Mouse (Mus musculus): ENCODE data around the gene Srp14. TPM values are rescaled to one million over a fixed set of nuclear protein-coding genes. Genes with fewer than 3 reads are reported as not detected.

The Srp14 gene
- total RNA-seq, 1 experiment from 2014 or later: 140 TPM

DNA sequence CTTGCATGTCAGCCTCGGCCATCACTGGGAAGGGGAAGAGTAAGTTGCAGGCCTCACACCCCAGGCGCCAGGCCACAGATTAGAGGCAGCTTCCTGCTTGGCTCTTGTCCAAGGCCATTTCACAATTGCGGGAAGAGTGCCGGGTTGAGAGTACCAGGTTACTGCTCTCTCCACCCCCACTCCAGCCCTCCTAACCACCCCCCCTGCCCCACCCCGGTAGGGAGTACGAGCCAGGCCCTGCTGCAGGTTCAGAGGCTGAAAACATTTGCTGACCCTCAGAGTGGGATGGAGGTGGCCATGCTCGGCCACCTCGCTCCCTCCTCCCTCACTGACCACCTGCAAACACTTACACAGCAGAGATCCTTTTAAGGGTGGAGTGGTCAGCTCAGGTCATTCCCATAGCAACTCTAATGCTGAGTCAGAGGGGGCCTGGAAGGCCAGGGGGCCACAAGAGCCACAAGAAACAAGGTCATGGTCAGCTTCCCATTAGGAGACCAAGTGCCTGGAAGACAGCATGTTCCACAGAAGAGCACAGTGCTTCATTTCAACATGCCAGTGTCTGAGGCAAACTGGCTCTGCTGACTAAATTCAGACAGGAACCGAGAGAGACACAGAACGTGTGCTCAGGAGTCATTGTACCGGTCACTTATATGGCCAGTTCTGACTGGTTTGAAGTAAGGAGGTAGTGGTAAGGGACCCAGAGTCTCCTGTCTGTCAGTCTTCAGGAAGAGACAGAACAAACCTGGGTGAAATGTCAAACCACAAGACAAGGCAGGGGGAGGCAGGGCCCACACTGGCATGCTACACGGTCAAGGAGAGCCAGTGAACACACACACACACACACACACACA is 11.0 kb upstream of the Srp14 start:
- peak; percentile 91 for DNase-seq

DNA sequence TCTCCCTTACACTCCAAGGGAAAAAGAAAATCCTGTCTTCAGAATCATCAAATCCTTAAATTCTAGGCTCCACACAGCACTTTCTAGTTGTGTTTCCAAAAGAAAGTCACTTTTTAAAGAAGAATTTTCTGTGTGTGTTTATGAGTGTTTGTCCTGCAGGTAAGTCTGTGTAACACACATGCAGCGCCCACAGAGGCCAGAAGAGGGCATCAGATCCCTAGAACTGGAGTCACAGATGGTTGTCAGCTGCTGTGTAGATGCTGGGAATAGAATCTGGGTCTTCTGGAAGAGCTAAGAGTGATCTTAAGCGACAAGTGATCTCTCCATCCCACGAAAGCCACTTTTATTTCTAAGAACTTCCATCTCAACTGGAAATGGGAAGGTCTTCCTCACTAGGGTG is 8.3 kb upstream of the Srp14 start:
- peak; percentile 44 for DNase-seq

DNA sequence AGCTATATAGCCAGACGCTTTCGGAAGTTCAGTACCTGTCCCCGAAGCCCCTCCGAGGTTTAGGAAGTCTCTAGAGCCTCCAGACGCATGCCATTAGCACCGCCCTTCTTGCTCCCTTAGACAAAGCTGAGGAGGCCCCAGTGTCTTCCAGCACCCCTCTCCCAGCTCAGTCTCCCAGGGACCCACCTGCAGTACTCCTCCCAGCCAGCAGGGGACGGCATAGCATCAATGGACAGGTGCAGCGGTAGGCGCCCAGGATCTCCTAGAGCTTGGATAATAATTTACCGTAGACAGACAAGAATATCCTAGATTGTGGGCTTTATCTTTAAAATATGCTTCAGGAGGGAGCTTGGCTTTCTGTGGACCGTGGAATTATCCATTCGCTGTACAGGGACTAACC is 7.4 kb upstream of the Srp14 start:
- DNase-seq: peak; percentile 91

DNA sequence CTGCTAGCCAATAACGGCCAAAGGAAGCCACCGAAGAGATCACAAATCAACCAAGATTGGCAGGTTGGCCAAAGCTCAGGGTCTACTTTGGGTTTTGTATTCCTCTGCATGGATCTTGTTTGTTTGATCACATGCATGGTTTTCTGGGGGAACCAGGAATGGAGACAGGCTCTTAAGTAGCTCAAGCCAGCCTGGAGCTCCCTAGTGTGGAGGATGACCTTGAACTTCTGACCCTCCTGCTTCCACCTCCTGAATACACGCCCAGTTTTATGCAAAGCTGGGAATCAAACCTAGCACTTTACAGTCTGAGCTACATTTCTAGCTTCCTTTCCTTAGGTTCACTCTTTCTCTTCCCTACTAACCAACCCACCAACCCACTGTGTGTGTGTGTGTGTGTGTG is 5.9 kb upstream of the Srp14 start:
- DNase-seq: no peak

DNA sequence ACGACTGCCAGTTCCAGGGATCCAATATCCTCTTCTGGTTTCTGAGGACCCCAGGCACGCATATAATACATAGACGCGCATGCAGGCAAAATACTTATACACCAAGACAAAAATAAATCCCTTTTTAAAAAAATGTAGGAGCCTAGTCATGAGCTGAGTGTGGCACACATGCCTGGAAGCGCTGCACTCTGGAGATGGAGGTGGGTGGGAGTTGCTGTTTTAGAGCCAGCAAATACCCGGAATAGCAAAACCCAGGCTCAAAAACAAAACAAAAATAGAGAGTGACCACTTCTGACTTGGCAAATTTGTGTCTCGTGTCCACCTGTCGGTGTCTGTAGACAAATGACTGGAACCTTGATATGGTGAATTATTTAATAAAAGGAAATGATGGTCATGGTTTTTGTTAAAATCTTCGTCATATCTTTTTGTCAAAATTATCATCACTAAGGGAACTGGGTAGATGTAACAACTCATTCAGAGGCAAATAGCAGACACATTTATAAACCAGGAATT is 4.9 kb upstream of the Srp14 start:
- DNase-seq: no peak

DNA sequence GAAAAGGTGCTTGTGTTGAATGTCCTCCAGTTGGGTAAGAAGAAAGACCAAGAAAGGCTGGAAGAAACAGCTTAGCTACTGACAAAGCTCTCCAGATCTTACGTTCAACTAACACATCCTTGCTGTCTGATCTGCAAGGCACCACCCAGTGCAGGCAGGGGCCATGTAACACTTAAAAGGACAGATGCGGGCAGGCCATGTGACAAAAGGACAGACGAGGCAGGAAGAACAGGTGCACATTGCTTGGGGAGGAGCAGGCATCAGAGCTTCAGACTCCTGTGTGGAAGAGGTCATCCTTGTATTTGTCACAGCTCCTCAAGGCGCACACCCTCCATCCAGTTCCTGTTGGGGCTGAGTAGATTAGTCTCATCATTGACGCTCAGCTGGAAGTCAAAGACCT is 3.5 kb upstream of the Srp14 start:
- no peak for DNase-seq

DNA sequence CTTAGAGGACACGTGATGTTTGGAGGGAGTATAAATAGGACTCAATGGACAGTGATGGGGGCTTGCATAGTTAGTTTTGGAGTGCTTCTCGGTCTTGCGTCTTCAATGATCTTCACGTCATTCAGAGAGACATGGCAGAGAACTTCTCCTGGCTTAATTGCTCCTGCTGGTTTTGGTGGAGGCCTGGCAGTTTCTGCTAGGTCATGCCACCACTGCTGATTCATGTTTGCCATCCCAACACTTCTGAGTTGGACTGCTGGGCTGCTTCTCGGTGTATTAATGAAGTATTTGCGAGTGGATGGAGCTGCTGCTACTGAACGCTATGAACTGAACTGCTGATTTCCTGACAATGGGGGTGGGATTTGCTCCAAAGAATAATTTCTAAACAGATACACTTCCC is 1.4 kb upstream of the Srp14 start:
- DNase-seq: no peak

DNA sequence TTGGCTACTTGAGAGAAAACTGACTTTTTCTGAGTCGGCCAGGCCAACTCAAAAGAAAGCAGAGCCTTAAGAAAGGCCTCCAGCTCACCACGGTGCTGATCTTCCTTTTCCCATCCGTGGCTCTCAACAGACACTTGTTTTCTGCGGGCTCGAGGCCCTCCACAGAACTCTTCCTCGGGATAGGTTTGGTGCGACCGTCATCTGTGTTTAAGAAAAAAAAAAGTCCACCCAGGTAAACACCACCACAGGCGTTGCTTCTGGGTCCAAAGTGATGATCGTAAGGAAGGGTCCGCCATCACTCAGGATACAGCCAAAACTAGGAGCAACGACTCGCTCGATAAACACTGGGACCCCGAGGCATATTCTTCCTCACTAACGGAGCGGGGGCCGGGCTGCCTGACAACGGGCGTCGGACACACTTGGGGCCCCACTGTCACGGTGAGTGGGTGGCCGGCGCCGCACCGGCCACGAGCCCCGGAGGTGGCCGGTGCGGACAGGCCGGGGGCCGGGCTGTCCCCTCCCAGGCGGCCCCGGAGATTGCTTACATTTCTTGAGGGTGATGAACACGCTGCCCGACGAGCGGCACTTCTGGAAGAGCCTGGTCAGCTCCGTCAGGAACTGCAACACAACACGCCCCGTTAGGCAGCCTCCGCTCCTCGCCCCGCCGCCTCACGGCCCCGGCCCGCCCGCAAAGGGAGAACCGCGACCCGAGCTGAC is 520 bp downstream of the Srp14 start:
- peak; percentile 12 for DNase-seq

DNA sequence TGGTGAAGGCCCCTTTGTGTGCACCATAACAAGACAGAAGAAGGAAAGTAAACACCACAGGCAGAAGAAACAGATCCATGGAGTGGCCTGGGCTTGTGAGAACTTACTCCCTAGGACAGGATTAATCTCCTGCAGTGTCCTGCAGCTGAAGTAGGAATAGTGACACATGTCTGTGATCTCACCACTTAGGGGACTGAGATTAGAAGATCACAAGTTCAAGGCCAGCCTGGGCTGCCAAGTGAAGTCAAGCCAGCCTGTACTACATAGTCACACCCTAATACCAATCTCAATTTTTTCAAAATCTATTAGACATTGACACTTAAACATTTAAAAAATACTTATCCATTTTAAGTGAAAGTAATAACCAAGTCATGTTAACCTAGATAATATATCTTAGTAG is 11.2 kb downstream of the Srp14 start:
- DNase-seq: no peak

DNA sequence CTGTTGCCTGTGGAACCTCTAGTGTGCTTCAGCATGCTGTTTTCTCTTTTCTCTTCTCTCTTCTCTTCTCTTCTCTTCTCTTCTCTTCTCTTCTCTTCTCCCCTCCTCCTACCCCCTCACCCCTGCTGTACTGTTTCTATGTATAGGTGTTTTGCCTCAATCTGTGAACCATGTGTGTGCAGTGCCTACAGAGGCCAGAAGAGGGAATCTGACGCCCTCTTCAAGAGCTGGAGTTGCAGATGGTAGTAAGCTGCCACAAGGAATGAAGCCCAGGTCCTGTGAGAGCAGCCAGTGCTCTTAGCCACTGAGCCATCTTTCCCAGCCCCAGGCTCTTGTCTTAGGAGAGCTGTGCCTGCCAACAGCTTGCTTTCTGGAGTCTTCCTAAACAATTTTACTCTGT is 12.9 kb downstream of the Srp14 start:
- no peak for DNase-seq

DNA sequence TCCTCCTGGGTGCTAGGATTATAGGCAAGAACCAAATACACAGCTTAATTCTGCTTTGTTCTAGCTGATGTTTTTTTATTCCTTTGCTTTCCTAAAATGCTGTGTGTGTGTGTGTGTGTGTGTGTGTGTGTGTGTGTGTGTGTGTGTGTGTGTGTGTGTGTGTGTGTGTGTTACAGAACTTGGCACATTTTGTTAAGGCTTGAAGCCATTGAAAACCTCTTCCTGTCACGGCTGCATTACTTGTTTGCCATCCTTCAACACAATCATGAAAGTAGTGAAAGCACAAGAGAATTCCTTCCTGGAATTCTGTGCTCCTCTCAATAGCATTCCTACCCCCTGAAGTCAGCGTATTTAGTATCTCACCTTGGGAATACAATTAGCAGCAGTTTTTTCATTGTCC is 13.6 kb downstream of the Srp14 start:
- DNase-seq: no peak

DNA sequence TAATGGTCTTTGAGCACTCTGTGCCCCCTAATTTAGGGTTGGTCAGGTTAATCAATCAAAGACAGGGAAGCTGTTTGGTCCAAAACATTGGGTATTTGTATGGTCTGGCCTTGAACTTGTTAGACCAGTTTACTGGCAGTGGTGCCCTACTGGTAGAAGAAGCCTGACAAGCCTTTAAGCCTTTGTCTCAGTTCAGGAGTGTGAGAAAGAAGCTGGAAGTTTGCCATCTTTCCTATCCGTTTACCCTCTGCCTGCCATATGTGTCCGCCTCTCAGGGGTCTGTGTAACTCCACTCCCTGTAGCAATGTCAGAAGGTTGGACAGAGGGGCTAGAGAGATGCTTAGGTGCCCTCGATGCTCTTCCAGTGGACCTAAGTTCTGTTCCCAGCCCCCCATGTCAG is 15.1 kb downstream of the Srp14 start:
- no peak for DNase-seq

DNA sequence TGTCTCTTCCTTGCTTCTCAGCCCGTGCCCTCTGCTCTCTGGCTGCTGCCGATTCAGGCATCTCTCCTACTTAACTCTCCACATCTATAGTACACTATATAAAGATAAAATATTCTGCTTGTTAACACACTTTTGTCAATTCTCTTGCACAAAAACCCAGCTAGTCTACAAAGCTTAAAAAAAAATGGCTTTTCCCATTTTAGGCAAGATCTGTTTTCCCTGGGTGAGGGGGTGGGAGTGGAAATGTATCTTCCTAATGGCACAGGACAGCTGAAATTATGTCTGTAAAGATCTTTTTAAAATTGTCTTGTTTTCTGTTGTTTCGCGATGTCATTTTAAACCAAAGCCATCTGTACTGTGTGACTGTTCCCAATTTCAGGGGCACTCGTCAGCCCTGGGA is 16.0 kb downstream of the Srp14 start:
- no peak for DNase-seq

DNA sequence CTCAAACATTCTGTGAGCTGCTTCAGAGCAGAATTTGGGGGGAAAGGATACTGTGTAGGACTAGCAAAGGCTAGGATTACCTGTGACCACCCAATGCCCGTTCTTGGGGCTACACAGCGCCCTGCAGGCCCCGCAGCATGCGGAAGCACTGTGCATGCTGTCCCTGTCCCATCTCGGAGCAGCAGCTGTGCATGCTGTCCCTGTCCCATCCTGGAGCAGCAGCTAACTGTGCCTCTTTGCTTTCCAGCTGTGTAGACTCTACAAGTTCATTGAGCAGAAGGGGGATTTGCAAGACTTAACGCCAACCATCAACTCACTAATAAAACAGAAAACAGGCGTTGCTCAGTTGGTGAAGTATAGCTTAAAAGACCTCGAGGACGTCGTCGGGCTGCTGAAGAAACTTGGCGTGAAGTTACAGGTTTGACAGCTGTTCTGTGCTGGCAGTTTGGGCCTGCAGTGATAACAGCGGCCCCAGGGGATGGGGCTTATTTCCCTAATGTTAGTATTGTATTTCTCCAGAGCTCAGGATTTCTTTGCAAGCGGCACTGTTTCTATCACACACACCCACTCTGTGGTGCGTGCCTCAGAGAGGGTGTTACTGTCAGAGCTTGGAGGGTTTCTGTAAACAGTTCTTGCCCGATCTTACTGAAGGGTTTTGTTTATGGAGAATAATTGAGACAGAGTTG is 17.9 kb downstream of the Srp14 start:
- no peak for DNase-seq

DNA sequence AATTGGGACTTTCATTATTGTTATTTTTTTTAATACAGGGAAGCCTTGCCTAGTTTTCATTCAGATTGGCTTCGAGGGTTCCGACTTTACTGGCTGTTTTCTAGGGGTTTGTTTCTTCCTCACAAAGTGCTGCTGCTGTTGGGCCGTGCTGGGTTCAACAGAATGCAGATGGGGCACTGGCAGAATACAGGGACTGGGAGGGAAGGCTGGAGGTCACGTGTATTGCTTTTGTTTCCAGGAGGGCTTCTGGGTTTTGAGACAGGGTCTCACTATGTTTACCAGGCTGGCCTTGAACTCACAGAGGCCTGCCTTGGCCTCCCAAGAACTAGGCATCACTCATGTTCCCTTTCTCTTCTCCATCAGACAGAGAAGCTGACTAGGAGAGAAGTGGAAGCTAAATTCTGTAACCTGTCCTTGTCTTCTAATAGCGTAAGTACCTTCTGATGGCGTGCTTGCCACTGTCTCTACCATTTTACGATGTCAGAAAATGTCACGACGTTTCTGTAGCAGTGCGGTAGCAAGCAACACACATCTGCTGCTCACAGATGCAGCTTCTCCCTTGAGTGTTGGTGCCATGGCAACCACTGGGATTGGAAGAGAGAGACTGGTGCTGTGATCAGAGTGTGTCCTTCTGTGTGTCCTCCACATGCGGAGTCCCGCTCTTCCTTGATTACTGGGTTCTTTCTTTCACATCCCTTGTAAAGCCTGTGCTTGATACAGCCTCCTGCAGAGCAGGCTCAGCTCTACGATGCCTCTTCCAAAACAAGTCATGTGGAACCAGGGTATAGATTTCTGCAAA is 21.8 kb downstream of the Srp14 start:
- no peak for DNase-seq

DNA sequence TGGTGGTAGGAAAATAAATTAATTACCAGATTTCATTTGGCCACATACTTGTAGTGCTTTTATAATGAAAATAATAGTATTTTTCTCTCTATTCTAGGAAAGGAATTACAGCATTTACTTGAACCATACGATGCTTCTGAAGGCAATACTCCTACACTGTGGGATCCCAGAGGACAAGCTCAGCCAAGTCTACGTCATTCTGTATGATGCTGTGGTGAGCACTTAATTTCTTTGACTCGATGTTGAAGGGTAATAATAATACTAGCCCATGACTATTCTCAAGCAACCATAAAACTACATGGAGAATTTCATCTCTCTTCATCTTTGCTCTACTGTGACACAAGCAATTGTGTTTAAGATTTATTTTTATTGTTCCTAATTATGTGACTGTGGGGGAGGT is 22.5 kb downstream of the Srp14 start:
- DNase-seq: no peak

DNA sequence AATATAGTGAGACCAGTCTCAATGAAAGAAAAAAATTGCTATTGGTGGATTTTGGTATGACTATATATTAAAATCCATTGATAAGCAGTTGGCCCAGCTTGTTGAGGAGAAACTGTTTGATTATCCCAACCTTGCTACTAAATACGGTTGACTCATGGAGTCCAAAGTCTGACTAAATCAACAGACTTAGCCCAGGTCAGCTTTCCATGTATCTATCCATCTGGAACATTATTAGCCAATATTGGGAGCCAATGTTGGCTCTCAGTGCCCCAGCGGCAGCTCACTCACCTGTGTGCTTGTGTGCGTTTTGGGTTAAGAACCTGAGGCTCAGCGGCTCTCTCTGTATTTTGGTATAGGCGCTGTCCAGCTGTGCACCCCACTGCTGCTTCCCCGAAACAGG is 28.5 kb downstream of the Srp14 start:
- no peak for DNase-seq

DNA sequence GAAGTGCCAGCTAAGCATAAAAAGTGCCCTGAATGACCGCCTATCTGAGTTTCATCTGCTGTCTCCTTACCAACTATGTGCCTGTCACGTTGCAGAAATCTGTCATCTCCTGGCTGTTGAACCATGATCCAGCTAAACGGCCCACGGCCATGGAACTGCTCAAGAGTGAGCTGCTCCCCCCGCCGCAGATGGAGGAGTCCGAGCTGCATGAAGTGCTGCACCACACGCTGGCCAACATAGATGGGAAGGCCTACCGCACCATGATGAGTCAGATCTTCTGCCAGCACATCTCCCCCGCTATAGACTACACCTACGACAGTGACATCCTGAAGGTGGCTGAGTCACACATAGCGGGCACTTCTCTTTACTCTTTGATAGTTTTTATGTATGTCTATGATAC is 31.3 kb downstream of the Srp14 start:
- no peak for DNase-seq

DNA sequence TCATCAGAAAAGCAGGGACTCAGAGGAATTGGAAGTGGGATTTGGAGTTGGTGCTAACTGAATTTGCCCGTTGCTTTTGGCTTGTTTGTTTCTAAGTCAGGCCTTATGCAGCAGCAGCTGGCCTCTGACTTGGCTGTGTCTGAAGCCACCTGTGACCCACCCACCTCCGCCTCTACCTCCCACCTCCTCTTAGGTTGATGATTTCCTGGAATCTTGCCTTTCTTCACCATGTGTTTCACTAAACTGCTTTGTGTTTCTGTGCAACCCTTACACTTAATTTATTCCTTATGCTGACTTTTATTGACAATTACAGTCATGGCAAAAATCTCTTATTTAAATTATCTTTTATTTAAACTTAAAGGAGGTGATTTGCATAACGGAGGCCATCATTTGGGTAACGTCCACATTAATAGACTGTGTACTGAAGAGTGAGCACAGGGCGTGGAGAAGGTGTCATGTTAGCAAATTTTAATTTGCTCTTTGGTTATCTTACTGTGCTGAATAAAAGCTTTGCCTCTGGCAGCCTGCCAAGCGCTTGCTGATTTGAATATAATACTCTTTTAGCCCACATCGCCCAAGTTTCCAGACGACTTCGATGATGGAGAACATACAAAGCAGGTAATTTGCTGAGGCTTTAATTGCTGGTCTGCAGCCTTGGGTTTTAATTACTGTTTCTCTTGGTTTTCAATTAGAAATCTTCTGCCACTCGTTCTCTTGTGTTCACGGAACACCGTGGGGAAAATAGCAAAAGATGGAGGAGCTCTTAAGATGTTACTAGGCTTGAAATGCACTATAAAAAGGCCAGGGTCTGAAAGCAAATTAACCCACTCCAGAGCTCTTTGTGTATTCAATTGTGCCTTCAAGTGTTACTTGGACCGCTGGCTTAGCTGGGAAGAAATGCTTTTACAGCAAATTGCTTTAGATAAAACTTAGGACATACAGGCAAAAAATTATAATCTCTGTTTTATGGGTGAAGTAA is 33.5 kb downstream of the Srp14 start:
- no peak for DNase-seq

DNA sequence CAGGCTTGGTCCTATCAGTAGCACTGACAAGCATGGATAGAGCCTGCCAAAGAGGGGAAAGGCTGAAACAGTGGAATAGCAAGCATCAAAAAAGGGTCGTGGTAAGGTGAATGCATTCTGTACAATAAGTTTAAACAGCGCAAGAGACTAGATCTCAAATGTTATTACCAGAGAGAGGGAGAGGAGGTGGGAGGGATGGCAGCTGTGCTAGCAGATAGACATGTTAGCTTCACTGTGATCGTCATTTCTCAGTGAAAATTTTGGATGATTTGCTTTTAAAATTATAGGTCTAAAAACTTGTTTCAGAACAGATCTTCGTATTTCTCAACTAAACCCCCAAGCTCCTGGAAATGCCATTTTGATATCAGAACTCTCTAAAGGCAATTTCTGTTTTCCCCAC is 36.8 kb downstream of the Srp14 start:
- DNase-seq: no peak

DNA sequence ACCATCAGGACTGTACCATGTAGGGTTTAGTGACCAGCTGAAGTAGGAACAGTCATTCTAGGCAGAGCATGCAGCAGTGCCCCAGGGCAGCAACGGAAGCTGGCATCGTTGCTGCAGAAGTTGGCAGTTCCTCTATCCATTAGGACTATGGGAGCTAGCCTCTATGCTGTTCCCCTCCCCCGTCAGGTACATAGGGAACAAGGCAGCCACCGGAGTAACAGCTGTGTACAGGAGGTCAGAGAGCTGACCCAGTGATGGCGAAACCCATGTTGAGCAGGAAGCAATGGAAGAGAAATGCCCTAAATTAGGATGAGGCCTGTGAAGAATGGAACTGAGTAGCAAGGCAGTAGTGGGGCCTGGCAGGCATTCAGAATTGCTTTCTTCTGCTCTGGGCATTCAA is 37.3 kb downstream of the Srp14 start:
- no peak for DNase-seq

All from adrenal gland, postnatal 14 days (tissue).